Mouse (Mus musculus): Measurements from ENCODE around the gene Sspn. TPM values are rescaled to one million over a fixed set of nuclear protein-coding genes. Genes with fewer than 3 reads are reported as not detected.

The Sspn gene
- 4.8 TPM in 2 replicates for polyA plus RNA-seq (2015; fragmentation: Nextera tagmentation; extraction: Ambion mirVana)

GRCm38 (mm10) chr6:145931341-145931740, at the start of gene Sspn:
TSS of gene Sspn (plus strand) at chr6:145931641.
- no peak within 1 kb of the TSS for H3K27ac ChIP-seq (replicated peaks)
- no peaks in the 10 kb centered on the region for H3K36me3 ChIP-seq
- no peaks in the 10 kb centered on the region for H3K9me3 ChIP-seq
- H3K9ac ChIP-seq, result no peak within 1 kb of the TSS
- H3K4me1 ChIP-seq (replicated peaks), result peaks cover 16% of the 10 kb centered on the region
- 62% methylated on average over 3 of the region's 3 CpGs for WGBS
- no peak within 1 kb of the TSS for H3K4me2 ChIP-seq
- H3K27me3 ChIP-seq, result no peaks in the 10 kb centered on the region
- no peak for ATAC-seq (ENCODE audit: low FRiP score, low read depth)
- no peak within 1 kb of the TSS for H3K4me3 ChIP-seq

GRCm38 (mm10) chr6:145883010-145883409, 48.4 kb upstream of the Sspn start:
- no peak for ATAC-seq (ENCODE audit: low FRiP score, low read depth)
- Histone ChIP-seq H3K9ac (no peak overlapping the region), H3K4me1 (replicated peaks) (no peaks in the 10 kb centered on the region), H3K9me3 (no peaks in the 10 kb centered on the region), H3K36me3 (no peaks in the 10 kb centered on the region), H3K4me3 (no peak overlapping the region), H3K27ac (replicated peaks) (no peak overlapping the region), H3K4me2 (no peak overlapping the region), H3K27me3 (no peaks in the 10 kb centered on the region)
- WGBS, result 92% methylated on average over 1 of the region's 1 CpGs

DNA sequence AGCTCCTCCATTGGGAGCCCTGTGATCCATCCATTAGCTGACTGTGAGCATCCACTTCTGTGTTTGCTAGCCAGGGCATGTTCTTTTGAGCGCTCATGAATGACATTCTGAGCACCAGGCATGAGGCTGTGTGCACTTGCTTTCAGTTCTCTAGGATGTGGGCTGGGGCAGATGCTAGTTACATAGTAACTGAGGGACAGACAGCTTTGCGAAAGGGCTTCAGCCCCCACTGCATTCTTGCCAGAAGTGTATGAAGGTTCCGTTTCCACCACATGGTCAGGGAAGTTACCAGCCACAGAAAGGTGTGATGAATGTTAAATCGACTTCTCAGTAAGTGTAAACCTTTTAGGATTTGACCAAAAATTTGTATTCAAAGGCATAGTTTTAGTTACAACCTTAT, 47.8 kb upstream of the Sspn start:
- H3K9ac ChIP-seq, result no peak overlapping the region
- 88% methylated on average over 4 of the region's 4 CpGs for WGBS
- no peak overlapping the region for H3K4me2 ChIP-seq
- no peaks in the 10 kb centered on the region for H3K27me3 ChIP-seq
- H3K9me3 ChIP-seq, result no peaks in the 10 kb centered on the region
- H3K36me3 ChIP-seq, result no peaks in the 10 kb centered on the region
- ATAC-seq (ENCODE audit: low FRiP score, low read depth), result no peak
- no peak overlapping the region for H3K4me3 ChIP-seq
- no peak overlapping the region for H3K27ac ChIP-seq (replicated peaks)
- no peaks in the 10 kb centered on the region for H3K4me1 ChIP-seq (replicated peaks)

DNA sequence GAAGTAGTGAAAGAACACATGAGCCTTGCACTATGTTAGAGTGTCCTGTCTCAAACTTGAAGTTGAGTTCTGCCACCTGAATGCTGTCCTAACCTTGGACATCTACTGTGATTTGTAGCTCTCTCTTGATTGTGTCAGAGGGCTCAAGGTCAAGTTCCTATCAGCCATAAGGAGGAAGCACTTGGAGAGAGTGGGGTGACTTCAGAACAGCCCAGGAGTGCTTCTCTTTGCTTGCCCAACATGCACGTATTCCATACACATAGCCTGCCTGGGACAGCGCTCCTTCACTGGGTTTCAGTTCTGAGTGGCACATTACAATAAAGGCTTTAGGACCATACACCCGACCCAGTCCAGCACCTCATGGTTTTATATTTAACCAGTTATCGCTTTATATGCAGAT, 46.4 kb upstream of the Sspn start:
- H3K4me3 ChIP-seq, result no peak overlapping the region
- H3K27me3 ChIP-seq, result no peaks in the 10 kb centered on the region
- no peaks in the 10 kb centered on the region for H3K9me3 ChIP-seq
- no peak overlapping the region for H3K4me2 ChIP-seq
- H3K27ac ChIP-seq (replicated peaks), result no peak overlapping the region
- H3K4me1 ChIP-seq (replicated peaks), result no peaks in the 10 kb centered on the region
- H3K36me3 ChIP-seq, result no peaks in the 10 kb centered on the region
- H3K9ac ChIP-seq, result no peak overlapping the region
- no peak for ATAC-seq (ENCODE audit: low FRiP score, low read depth)
- 90% methylated on average over 4 of the region's 4 CpGs for WGBS

DNA sequence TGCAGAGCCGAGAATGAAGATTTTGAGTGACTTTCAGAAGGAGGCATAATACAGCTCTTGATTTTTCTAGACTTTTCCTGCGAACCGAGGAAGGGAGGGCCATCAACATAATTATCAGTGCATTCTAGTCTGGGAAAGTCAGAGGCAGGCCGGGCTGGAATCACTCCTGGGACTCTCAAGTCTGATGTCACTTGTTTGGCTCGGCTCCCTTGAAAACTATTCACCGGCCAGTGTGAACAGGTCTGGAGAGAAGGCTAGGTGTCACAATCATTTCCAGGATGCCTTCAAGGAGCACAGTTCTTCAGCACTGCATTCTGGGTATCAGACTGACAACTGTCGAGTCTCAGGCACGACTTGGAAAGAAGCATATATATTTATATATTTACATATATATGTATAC, 45.2 kb upstream of the Sspn start:
- no peak for ATAC-seq (ENCODE audit: low FRiP score, low read depth)
- H3K4me3 ChIP-seq, result no peak overlapping the region
- H3K9me3 ChIP-seq, result no peaks in the 10 kb centered on the region
- H3K4me2 ChIP-seq, result no peak overlapping the region
- no peaks in the 10 kb centered on the region for H3K36me3 ChIP-seq
- no peaks in the 10 kb centered on the region for H3K27me3 ChIP-seq
- 78% methylated on average over 8 of the region's 8 CpGs for WGBS
- H3K9ac ChIP-seq, result no peak overlapping the region
- no peak overlapping the region for H3K27ac ChIP-seq (replicated peaks)
- no peaks in the 10 kb centered on the region for H3K4me1 ChIP-seq (replicated peaks)

DNA sequence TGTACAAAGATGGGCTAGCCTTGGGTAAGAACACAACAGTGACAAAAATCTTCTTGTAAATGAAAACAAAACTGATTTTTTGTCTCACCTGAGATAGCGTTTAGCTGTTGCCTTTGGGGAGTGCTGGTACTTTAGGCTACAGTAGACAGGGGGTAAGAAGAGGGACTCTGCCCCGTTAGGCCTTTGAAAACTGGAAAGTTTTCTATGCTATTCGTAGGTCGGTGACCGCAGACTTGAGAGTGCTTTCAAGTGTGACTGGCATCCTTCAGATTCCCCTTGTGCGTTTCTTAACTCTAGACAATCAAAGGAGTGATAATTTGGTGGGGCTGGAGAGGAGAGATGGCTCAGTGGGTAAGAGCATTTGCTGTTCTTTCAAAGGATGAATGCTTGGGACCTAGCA, 43.7 kb upstream of the Sspn start:
- Histone ChIP-seq H3K27me3 (no peaks in the 10 kb centered on the region), H3K9ac (no peak overlapping the region), H3K4me1 (replicated peaks) (no peaks in the 10 kb centered on the region), H3K4me3 (no peak overlapping the region), H3K27ac (replicated peaks) (no peak overlapping the region), H3K36me3 (no peaks in the 10 kb centered on the region), H3K9me3 (no peaks in the 10 kb centered on the region), H3K4me2 (no peak overlapping the region)
- ATAC-seq (ENCODE audit: low FRiP score, low read depth), result no peak
- WGBS, result 81% methylated on average over 6 of the region's 6 CpGs

- 86% methylated on average over 11 of the region's 11 CpGs for WGBS
- Histone ChIP-seq H3K9ac (no peak overlapping the region), H3K27me3 (no peaks in the 10 kb centered on the region), H3K4me1 (replicated peaks) (no peaks in the 10 kb centered on the region), H3K4me2 (no peak overlapping the region), H3K36me3 (no peaks in the 10 kb centered on the region), H3K9me3 (no peaks in the 10 kb centered on the region), H3K27ac (replicated peaks) (no peak overlapping the region), H3K4me3 (no peak overlapping the region)
- no peak for ATAC-seq (ENCODE audit: low FRiP score, low read depth)
These were observed 39.5 kb upstream of the Sspn start for GRCm38 (mm10) chr6:145891951-145892350.

- H3K9ac ChIP-seq, result no peak overlapping the region
- WGBS, result 93% methylated on average over 20 of the region's 20 CpGs
- no peak for ATAC-seq (ENCODE audit: low FRiP score, low read depth)
These were observed 38.8 kb upstream of the Sspn start for GRCm38 (mm10) chr6:145892381-145893265.

DNA sequence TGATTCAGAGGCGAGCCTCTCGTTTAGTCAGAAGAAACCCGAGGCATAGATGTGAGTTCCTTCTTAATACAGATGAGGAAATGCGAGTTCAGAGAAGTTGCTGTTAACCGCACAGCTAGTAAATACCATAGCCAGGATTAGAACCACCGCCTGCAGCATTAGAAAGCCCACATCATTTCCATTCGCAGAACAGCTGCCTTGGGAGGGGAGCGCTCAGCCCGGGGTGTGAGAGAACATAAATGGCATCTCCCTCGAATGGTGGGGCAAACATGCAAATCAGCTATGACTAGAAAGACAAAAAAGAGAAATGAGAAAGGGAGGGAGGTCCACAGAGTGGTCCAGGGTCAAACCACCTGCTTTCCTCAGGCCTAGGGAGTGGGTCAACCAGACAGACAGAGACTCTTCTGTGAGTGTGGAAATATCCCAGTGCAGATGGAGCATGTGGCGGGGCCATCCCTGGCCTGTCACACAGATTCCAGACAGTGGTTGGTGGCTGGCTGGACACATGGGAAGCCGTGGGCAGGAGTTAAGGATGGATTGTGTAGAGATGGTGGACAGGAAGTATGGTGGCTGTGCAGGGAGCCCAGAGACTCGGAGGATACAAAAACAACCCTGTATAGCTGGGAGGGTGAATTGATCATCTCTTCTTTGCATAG, 37.9 kb upstream of the Sspn start:
- Histone ChIP-seq H3K9me3 (no peaks in the 10 kb centered on the region), H3K36me3 (no peaks in the 10 kb centered on the region), H3K4me3 (no peak overlapping the region), H3K4me2 (no peak overlapping the region), H3K27me3 (no peaks in the 10 kb centered on the region), H3K9ac (no peak overlapping the region), H3K27ac (replicated peaks) (no peak overlapping the region), H3K4me1 (replicated peaks) (no peaks in the 10 kb centered on the region)
- 85% methylated on average over 13 of the region's 13 CpGs for WGBS
- ATAC-seq (ENCODE audit: low FRiP score, low read depth), result no peak

More at GRCm38 (mm10) chr6:145892381-145893265, 38.8 kb upstream of the Sspn start:
- no peaks in the 10 kb centered on the region for H3K9me3 ChIP-seq
- no peaks in the 10 kb centered on the region for H3K4me1 ChIP-seq (replicated peaks)
- H3K27ac ChIP-seq (replicated peaks), result no peak overlapping the region
- no peaks in the 10 kb centered on the region for H3K36me3 ChIP-seq
- H3K27me3 ChIP-seq, result no peaks in the 10 kb centered on the region
- no peak overlapping the region for H3K4me3 ChIP-seq
- H3K4me2 ChIP-seq, result no peak overlapping the region

- H3K9me3 ChIP-seq, result no peaks in the 10 kb centered on the region
- H3K4me1 ChIP-seq (replicated peaks), result no peaks in the 10 kb centered on the region
- H3K27me3 ChIP-seq, result no peaks in the 10 kb centered on the region
- H3K27ac ChIP-seq (replicated peaks), result no peak overlapping the region
- H3K4me3 ChIP-seq, result no peak overlapping the region
- H3K4me2 ChIP-seq, result no peak overlapping the region
- no peak for ATAC-seq (ENCODE audit: low FRiP score, low read depth)
- WGBS, result 70% methylated on average over 8 of the region's 8 CpGs
- H3K36me3 ChIP-seq, result no peaks in the 10 kb centered on the region
- H3K9ac ChIP-seq, result no peak overlapping the region
These were observed 36.6 kb upstream of the Sspn start for GRCm38 (mm10) chr6:145894669-145895342.

DNA sequence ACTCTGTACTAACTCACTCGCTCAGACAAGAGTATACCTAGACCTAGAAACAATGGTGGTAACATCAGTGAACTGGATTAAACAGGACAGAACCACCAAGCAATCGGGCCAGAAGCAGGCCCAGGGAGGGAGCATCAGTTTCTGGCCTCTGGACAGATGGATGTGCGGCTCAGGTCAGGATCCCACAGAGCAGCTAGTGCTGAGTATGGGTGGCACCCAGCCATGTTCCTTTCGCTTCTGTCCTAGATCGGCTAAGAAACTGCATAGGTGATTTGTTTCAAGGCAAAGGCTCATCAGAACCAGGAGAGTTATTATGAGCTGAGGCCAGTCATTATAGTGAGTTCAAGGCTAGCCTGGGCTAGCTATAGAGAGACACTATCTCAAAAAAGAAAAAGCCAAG, 27.3 kb upstream of the Sspn start:
- H3K36me3 ChIP-seq, result no peaks in the 10 kb centered on the region
- no peaks in the 10 kb centered on the region for H3K4me1 ChIP-seq (replicated peaks)
- no peaks in the 10 kb centered on the region for H3K9me3 ChIP-seq
- no peak overlapping the region for H3K27ac ChIP-seq (replicated peaks)
- 89% methylated on average over 5 of the region's 5 CpGs for WGBS
- no peak overlapping the region for H3K4me2 ChIP-seq
- no peak overlapping the region for H3K9ac ChIP-seq
- no peak for ATAC-seq (ENCODE audit: low FRiP score, low read depth)
- H3K4me3 ChIP-seq, result no peak overlapping the region
- no peaks in the 10 kb centered on the region for H3K27me3 ChIP-seq

GRCm38 (mm10) chr6:145904616-145905015, 26.8 kb upstream of the Sspn start:
- Histone ChIP-seq H3K4me1 (replicated peaks) (no peaks in the 10 kb centered on the region), H3K4me3 (no peak overlapping the region), H3K9ac (no peak overlapping the region), H3K4me2 (no peak overlapping the region), H3K9me3 (no peaks in the 10 kb centered on the region), H3K36me3 (no peaks in the 10 kb centered on the region), H3K27me3 (no peaks in the 10 kb centered on the region), H3K27ac (replicated peaks) (no peak overlapping the region)
- WGBS, result 80% methylated on average over 5 of the region's 5 CpGs
- no peak for ATAC-seq (ENCODE audit: low FRiP score, low read depth)
